In the genomic region with DNA sequence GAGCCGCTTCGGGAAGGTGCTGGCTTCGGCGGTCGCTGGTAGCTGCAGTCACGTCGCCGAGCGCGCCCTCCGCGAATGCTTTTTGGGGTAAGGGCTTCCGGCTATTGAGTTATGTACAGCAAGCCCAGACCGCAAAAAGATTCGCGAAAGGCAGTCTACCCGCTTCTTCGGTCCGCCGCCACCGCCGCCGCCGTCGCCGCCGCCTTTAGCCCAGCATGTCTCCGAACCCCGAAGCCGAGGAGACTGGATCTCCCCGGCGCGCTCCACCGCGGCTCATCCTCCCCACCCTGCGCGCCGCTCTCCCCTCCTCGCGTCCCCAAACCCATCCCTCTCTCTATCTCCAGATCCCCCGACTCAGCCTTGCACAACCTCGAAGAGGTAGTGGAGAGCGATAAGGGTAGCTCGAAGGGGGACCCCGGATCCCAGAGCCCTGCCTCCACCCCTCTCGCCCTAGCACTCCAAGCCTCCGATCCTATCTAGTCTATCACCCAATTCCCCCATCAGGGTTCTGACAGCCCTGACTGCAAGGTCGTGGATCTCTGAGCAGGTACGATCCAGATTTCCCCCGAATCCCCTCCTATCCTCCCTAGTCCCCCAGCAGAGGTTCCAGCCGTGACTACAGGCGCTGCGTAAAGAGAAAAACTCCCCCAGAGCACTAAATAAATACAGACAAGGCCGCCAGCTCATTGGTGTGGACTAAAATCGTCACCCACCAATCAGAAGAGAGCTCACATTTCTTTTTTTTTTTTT, we compare ENCODE assay signal across 8 mouse cellular contexts.
DNase-seq lines count a peak whose midpoint lies in the region; ATAC-seq and TF ChIP-seq lines count a peak whose summit lies in the region.

No protein-coding gene starts in this region.

- ATAC-seq in lung, embryonic 16.5 days (ENCODE audit: low read depth): no peak
- no peak for ATAC-seq in limb, embryonic 14.5 days (ENCODE audit: low FRiP score, low read depth)

- peaks cover 5% of the 10 kb centered on the region; the same call in 1 of the 2 replicates for H3K4me1 ChIP-seq in lung, embryonic 16.5 days (replicated peaks; ENCODE audit: control insufficient read depth, insufficient read depth, low read length)
- H3K4me1 ChIP-seq in limb, embryonic 14.5 days (ENCODE audit: control insufficient read depth, insufficient read depth, low read length): 0 out of 2 replicates have a peak, but pooled peaks cover 2% of the 10 kb centered on the region

- DNase-seq in lung, postnatal 25 days (ENCODE audit: low spot score): no peak
- DNase-seq in cerebellum, adult 9-10 months: peak; percentile 88
- DNase-seq in frontal cortex, postnatal 36 days (ENCODE audit: low spot score in 2 of 2): peak; percentile 83 to 87
- DNase-seq in limb, embryonic 14.5 days (ENCODE audit: low spot score): no peak
- DNase-seq in right cerebral cortex, postnatal 14 days: peak; percentile 62
- DNase-seq in MN1 (ENCODE audit: low spot score): no peak
- DNase-seq in urinary bladder, postnatal 10 days (ENCODE audit: low spot score): no peak

- H3K4me2 ChIP-seq in lung, embryonic 16.5 days (ENCODE audit: low read depth, low read length): peak overlapping the region; percentile 49
- H3K4me2 ChIP-seq in limb, embryonic 14.5 days (replicated peaks; ENCODE audit: low read depth, low read length, severe bottlenecking): peak overlapping the region; percentile 49

- H3K36me3 ChIP-seq in lung, embryonic 16.5 days (ENCODE audit: control insufficient read depth, insufficient read depth, low read length): no peaks in the 10 kb centered on the region
- no peaks in the 10 kb centered on the region for H3K36me3 ChIP-seq in limb, embryonic 14.5 days (ENCODE audit: control insufficient read depth, insufficient read depth, low read length)

- under 1% methylated on average over 53 of the region's 55 CpGs for WGBS in lung, embryonic 16.5 days
- WGBS in limb, embryonic 14.5 days: under 1% methylated on average over 42 of the region's 55 CpGs

- H3K9me3 ChIP-seq in lung, embryonic 16.5 days (ENCODE audit: control insufficient read depth, low read length): no peaks in the 10 kb centered on the region
- no peaks in the 10 kb centered on the region for H3K9me3 ChIP-seq in limb, embryonic 14.5 days (ENCODE audit: control insufficient read depth, low read length)

- H3K27me3 ChIP-seq in lung, embryonic 16.5 days (ENCODE audit: control insufficient read depth, insufficient read depth, low read depth, low read length): peaks cover 87% of the 10 kb centered on the region
- H3K27me3 ChIP-seq in limb, embryonic 14.5 days (ENCODE audit: control insufficient read depth, insufficient read depth, low read length): peaks cover 87% of the 10 kb centered on the region

- peak overlapping the region; percentile 26 for H3K4me3 ChIP-seq in lung, embryonic 16.5 days (ENCODE audit: low read length)
- peak overlapping the region; percentile 29 for H3K4me3 ChIP-seq in limb, embryonic 14.5 days (replicated peaks; ENCODE audit: low read length)

- TF ChIP-seq POLR2A in limb, embryonic 14.5 days (IDR thresholded peaks at IDR 0.05; ENCODE audit: borderline replicate concordance, extremely low read depth, insufficient read depth, insufficient read length): no peak

- H3K9ac ChIP-seq in lung, embryonic 16.5 days (ENCODE audit: low read length): no peak overlapping the region
- no peak overlapping the region for H3K9ac ChIP-seq in limb, embryonic 14.5 days (ENCODE audit: low read depth, low read length, severe bottlenecking)

- no peak overlapping the region for H3K27ac ChIP-seq in lung, embryonic 16.5 days (ENCODE audit: low read length)
- no peak overlapping the region for H3K27ac ChIP-seq in limb, embryonic 14.5 days (replicated peaks; ENCODE audit: low read depth, low read length)

Comparison
In these comparisons a context has a peak if more than half of its experiments do, and no peak if none do; other contexts are left out.
1. DNase-seq: peak in cerebellum, adult 9-10 months (single experiment), frontal cortex, postnatal 36 days (2 of 2) and right cerebral cortex, postnatal 14 days (single experiment); none in lung, postnatal 25 days (single experiment), limb, embryonic 14.5 days (single experiment), MN1 (single experiment) and urinary bladder, postnatal 10 days (single experiment).